Mouse (Mus musculus): Measurements from ENCODE around the gene Gabpb1. TPM values are rescaled to one million over a fixed set of nuclear protein-coding genes. Genes with fewer than 3 reads are reported as not detected.

The Gabpb1 gene
- polyA plus RNA-seq, 1 experiment: 44.9 TPM

GRCm38 (mm10) chr2:126677366-126677765, 1.2 kb upstream of the Gabpb1 start:
- TF ChIP-seq CTCF (IDR thresholded peaks at IDR 0.05; ENCODE audit: borderline replicate concordance, insufficient read depth, low read length) (no peak), POLR2A (IDR thresholded peaks at IDR 0.05; ENCODE audit: low read depth, low read length) (no peak)
- H3K4me3 ChIP-seq (ENCODE audit: insufficient read depth, low read length): no peak overlapping the region
- H3K27ac ChIP-seq (ENCODE audit: insufficient read depth, low read length): no peak overlapping the region
- H3K4me1 ChIP-seq (ENCODE audit: control insufficient read depth, insufficient read depth, low read length): peaks cover 6% of the 10 kb centered on the region

GRCm38 (mm10) chr2:126675169-126676121, 692 bp downstream of the Gabpb1 start:
- Histone ChIP-seq H3K4me1 (ENCODE audit: control insufficient read depth, insufficient read depth, low read length) (peaks cover 6% of the 10 kb centered on the region), H3K27ac (ENCODE audit: insufficient read depth, low read length) (peak overlapping the region; percentile 84), H3K4me3 (ENCODE audit: insufficient read depth, low read length) (peak overlapping the region; percentile 84)
- TF ChIP-seq POLR2A (IDR thresholded peaks at IDR 0.05; ENCODE audit: low read depth, low read length) (peak; percentile 94), CTCF (IDR thresholded peaks at IDR 0.05; ENCODE audit: borderline replicate concordance, insufficient read depth, low read length) (no peak)

DNA sequence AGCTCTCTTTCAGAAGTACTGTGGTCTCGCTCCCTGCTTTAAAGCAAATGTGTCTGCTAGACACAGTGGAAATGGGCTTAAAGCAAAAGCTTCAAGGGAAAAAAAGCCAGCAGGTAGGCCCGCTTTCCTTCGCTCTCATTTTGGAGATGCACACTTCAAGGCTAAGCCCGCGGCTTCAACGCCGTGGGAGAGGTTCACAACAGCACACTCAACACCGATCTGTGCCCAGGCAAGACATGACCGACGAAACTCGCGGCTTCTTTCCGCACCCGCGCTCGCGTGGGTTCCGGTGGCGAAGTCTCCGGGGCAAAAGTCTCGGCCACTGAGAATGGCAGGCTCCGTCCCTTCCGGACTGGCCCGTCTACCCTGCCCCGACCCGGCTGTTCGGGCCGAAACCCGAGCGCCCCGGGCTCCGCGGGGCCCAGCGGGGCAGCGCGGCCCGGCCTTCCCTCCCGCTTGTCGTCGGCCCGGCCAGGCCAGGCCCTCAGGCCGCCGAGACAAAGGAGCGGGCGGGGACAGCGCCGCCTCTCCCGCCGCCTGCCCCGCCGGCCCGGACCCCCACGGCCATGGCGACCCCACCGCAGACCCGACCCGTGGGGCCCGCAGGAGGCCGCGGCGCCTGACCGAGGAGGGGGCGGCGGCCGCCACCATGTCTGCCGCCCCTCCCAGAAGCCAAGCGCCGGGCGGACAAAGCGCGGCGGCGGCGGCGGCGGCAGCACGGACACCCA, 1.5 kb downstream of the Gabpb1 start:
- H3K4me1 ChIP-seq (ENCODE audit: control insufficient read depth, insufficient read depth, low read length): peaks cover 6% of the 10 kb centered on the region
- H3K27ac ChIP-seq (ENCODE audit: insufficient read depth, low read length): peak overlapping the region; percentile 84
- no peak for TF ChIP-seq CTCF (IDR thresholded peaks at IDR 0.05; ENCODE audit: borderline replicate concordance, insufficient read depth, low read length)
- peak; percentile 50 for TF ChIP-seq POLR2A (IDR thresholded peaks at IDR 0.05; ENCODE audit: low read depth, low read length)
- peak overlapping the region; percentile 84 for H3K4me3 ChIP-seq (ENCODE audit: insufficient read depth, low read length)

DNA sequence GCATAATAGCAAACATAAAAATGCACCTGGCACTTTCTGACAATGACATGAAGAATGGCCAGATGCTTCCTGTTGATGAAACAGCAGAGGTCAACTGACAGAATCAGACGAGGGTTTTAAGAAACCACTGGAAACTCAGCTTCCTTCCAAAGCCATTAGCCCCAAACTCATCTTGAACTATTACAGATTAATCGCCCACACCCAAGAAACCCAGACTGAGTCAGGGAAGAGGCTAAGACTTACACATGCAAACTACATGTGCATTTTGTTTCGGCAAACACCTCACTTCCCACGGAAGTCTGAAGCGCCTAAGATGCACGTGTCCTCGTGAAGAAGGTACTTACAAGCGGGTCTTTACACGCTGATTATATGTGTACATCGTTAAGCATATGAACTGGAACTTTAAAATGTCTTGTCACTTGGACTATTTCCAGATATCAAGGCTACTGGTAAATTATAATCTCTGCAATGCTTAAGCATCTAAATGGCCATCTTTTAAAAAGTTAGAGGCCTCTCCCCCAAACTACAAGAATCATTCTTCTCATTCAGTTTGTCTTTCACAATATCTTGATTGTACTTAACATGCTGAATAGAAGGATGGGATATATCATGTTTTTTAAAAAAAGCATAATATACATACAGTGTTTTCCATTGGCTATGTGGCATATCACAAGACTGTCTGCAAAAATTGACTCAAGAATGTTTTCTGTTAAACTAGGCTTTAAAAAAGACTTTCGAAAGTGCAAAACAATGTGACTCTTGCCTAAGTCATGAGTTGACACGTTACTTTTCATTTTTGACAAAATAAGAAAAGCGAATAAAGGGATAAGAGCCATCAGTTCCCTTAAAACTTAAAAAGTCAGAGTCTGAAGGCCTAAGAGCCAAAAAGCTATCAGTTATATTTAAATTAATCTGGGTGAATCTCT, 2.6 kb downstream of the Gabpb1 start:
- H3K4me3 ChIP-seq (ENCODE audit: insufficient read depth, low read length): peak overlapping the region; percentile 84
- H3K4me1 ChIP-seq (ENCODE audit: control insufficient read depth, insufficient read depth, low read length): peaks cover 6% of the 10 kb centered on the region
- H3K27ac ChIP-seq (ENCODE audit: insufficient read depth, low read length): peak overlapping the region; percentile 84; the same call in 1 of the 2 replicates
- no peak for TF ChIP-seq CTCF (IDR thresholded peaks at IDR 0.05; ENCODE audit: borderline replicate concordance, insufficient read depth, low read length)
- peak; percentile 33; the same call in 1 of the 2 replicates for TF ChIP-seq POLR2A (IDR thresholded peaks at IDR 0.05; ENCODE audit: low read depth, low read length)

- Histone ChIP-seq H3K4me1 (ENCODE audit: control insufficient read depth, insufficient read depth, low read length) (peaks cover 3% of the 10 kb centered on the region; the same call in 1 of the 2 replicates), H3K4me3 (ENCODE audit: insufficient read depth, low read length) (no peak overlapping the region), H3K27ac (ENCODE audit: insufficient read depth, low read length) (no peak overlapping the region)
- TF ChIP-seq POLR2A (IDR thresholded peaks at IDR 0.05; ENCODE audit: low read depth, low read length): no peak
- no peak for TF ChIP-seq CTCF (IDR thresholded peaks at IDR 0.05; ENCODE audit: borderline replicate concordance, insufficient read depth, low read length)
Observed at GRCm38 (mm10) chr2:126668621-126669252, 7.4 kb downstream of the Gabpb1 start.

DNA sequence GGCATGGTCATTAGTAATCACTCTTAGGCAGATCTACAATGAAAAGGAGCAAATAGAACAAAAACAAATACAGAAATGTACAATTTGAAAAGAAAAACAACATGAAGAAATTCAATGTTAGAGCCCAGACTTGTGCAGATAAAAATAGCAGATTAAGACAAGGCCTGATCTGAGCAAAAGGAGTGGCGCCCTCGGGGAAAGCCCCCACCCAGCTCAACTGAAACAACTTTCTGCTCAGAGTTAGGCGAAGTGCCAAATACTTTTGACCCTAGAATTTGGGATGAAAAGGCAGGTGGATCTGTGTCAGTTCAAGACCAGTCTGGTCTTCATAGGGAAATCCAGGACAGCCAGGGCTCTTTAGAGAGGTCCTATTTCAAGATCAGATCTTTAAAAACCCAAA, 10.2 kb downstream of the Gabpb1 start:
- H3K4me3 ChIP-seq (ENCODE audit: insufficient read depth, low read length): no peak overlapping the region
- TF ChIP-seq POLR2A (IDR thresholded peaks at IDR 0.05; ENCODE audit: low read depth, low read length) (no peak), CTCF (IDR thresholded peaks at IDR 0.05; ENCODE audit: borderline replicate concordance, insufficient read depth, low read length) (no peak)
- H3K27ac ChIP-seq (ENCODE audit: insufficient read depth, low read length): no peak overlapping the region
- H3K4me1 ChIP-seq (ENCODE audit: control insufficient read depth, insufficient read depth, low read length): no peaks in the 10 kb centered on the region

- no peak for TF ChIP-seq POLR2A (IDR thresholded peaks at IDR 0.05; ENCODE audit: low read depth, low read length)
- no peak for TF ChIP-seq CTCF (IDR thresholded peaks at IDR 0.05; ENCODE audit: borderline replicate concordance, insufficient read depth, low read length)
- no peaks in the 10 kb centered on the region for H3K4me1 ChIP-seq (ENCODE audit: control insufficient read depth, insufficient read depth, low read length)
- H3K4me3 ChIP-seq (ENCODE audit: insufficient read depth, low read length): no peak overlapping the region
- no peak overlapping the region for H3K27ac ChIP-seq (ENCODE audit: insufficient read depth, low read length)
Observed at GRCm38 (mm10) chr2:126663481-126663880, 12.7 kb downstream of the Gabpb1 start.

- H3K4me1 ChIP-seq (ENCODE audit: control insufficient read depth, insufficient read depth, low read length): no peaks in the 10 kb centered on the region
- TF ChIP-seq POLR2A (IDR thresholded peaks at IDR 0.05; ENCODE audit: low read depth, low read length): no peak
- TF ChIP-seq CTCF (IDR thresholded peaks at IDR 0.05; ENCODE audit: borderline replicate concordance, insufficient read depth, low read length): no peak
Observed at GRCm38 (mm10) chr2:126652929-126653328, 23.2 kb downstream of the Gabpb1 start.

More at GRCm38 (mm10) chr2:126652929-126653328, 23.2 kb downstream of the Gabpb1 start:
- no peak overlapping the region for H3K27ac ChIP-seq (ENCODE audit: insufficient read depth, low read length)
- no peak overlapping the region for H3K4me3 ChIP-seq (ENCODE audit: insufficient read depth, low read length)
